Mouse (Mus musculus): ENCODE data around the gene Pip4k2c. TPM values are rescaled to one million over a fixed set of nuclear protein-coding genes. Genes with fewer than 3 reads are reported as not detected.
"Not testable (repeated sequence)": the region's sequence is repeated elsewhere in the genome, so short reads cannot be mapped to it uniquely, and the experiment has no call there.

Pip4k2c gene
- polyA plus RNA-seq, 1 experiment from 2014 or later: 21.0 TPM

- no peak within 1 kb of the TSS for H3K27ac ChIP-seq (ENCODE audit: low read depth)
- TF ChIP-seq CTCF (IDR thresholded peaks at IDR 0.05; ENCODE audit: low read depth): peak; percentile 77
- peaks cover 63% of the 10 kb centered on the region for H3K27me3 ChIP-seq (ENCODE audit: insufficient read depth, low read length)
These were observed 46.6 kb downstream of the Pip4k2c start, which contains the start of gene B4galnt1 for GRCm38 (mm10) chr10:127164631-127165353. Gene B4galnt1 (plus strand): TSS chr10:127165225.

GRCm38 (mm10) chr10:127164190-127164589 is 47.2 kb downstream of the Pip4k2c start:
- no peak overlapping the region for H3K9ac ChIP-seq
- no peaks in the 10 kb centered on the region for H3K9me3 ChIP-seq (ENCODE audit: low read depth, low read length)
- H3K27ac ChIP-seq (ENCODE audit: low read depth): no peak overlapping the region
- ATAC-seq (ENCODE audit: insufficient read depth) (no peak), DNase-seq (no peak)
- no peak overlapping the region; the same call in 1 of the 2 replicates for H3K4me2 ChIP-seq
- TF ChIP-seq CTCF (IDR thresholded peaks at IDR 0.05; ENCODE audit: low read depth): no peak
- H3K27me3 ChIP-seq (ENCODE audit: insufficient read depth, low read length): peaks cover 57% of the 10 kb centered on the region
- WGBS: 91% methylated on average over 4 of the region's 4 CpGs
- no peak overlapping the region for H3K4me3 ChIP-seq (ENCODE audit: low read depth, low read length)
- H3K36me3 ChIP-seq (ENCODE audit: insufficient read depth): no peaks in the 10 kb centered on the region
- H3K4me1 ChIP-seq (ENCODE audit: insufficient read depth): peaks cover 6% of the 10 kb centered on the region; the same call in 1 of the 2 replicates

More at GRCm38 (mm10) chr10:127164631-127165353, 46.6 kb downstream of the Pip4k2c start, which contains the start of gene B4galnt1:
- H3K9ac ChIP-seq: peak within 1 kb of the TSS; percentile 63
- H3K36me3 ChIP-seq (ENCODE audit: insufficient read depth): no peaks in the 10 kb centered on the region
- peak within 1 kb of the TSS; percentile 100 for H3K4me2 ChIP-seq
- peak within 1 kb of the TSS; percentile 62 for H3K4me3 ChIP-seq (ENCODE audit: low read depth, low read length)
- H3K9me3 ChIP-seq (ENCODE audit: low read depth, low read length): no peaks in the 10 kb centered on the region
- peaks cover 6% of the 10 kb centered on the region; the same call in 1 of the 2 replicates for H3K4me1 ChIP-seq (ENCODE audit: insufficient read depth)
- ATAC-seq (ENCODE audit: insufficient read depth) (peak; percentile 89), DNase-seq (peak; percentile 91)
- WGBS: 3% methylated on average over 52 of the region's 52 CpGs

GRCm38 (mm10) chr10:127162771-127163261 is 48.6 kb downstream of the Pip4k2c start:
- H3K4me3 ChIP-seq (ENCODE audit: low read depth, low read length); H3K36me3 ChIP-seq (ENCODE audit: insufficient read depth); H3K4me1 ChIP-seq (ENCODE audit: insufficient read depth); H3K9ac ChIP-seq; DNase-seq; H3K27ac ChIP-seq (ENCODE audit: low read depth); ATAC-seq (ENCODE audit: insufficient read depth); H3K4me2 ChIP-seq; H3K9me3 ChIP-seq (ENCODE audit: low read depth, low read length): not testable (repeated sequence)
- H3K27me3 ChIP-seq (ENCODE audit: insufficient read depth, low read length): peaks cover 44% of the 10 kb centered on the region
- WGBS: 45% methylated on average over 7 of the region's 7 CpGs

- Histone ChIP-seq H3K9me3 (ENCODE audit: low read depth, low read length) (no peaks in the 10 kb centered on the region), H3K9ac (no peak overlapping the region), H3K27me3 (ENCODE audit: insufficient read depth, low read length) (peaks cover 23% of the 10 kb centered on the region), H3K4me3 (ENCODE audit: low read depth, low read length) (no peak overlapping the region), H3K27ac (ENCODE audit: low read depth) (no peak overlapping the region), H3K36me3 (ENCODE audit: insufficient read depth) (no peaks in the 10 kb centered on the region), H3K4me1 (ENCODE audit: insufficient read depth) (peaks cover 3% of the 10 kb centered on the region; the same call in 1 of the 2 replicates), H3K4me2 (no peak overlapping the region)
- DNase-seq (no peak), ATAC-seq (ENCODE audit: insufficient read depth) (no peak)
- WGBS: 62% methylated on average over 3 of the region's 3 CpGs
- TF ChIP-seq CTCF (IDR thresholded peaks at IDR 0.05; ENCODE audit: low read depth): no peak
These were observed 50.7 kb downstream of the Pip4k2c start for GRCm38 (mm10) chr10:127160728-127161127.

- no peak overlapping the region for H3K27ac ChIP-seq (ENCODE audit: low read depth)
- H3K27me3 ChIP-seq (ENCODE audit: insufficient read depth, low read length): peaks cover 17% of the 10 kb centered on the region
- DNase-seq: no peak
- TF ChIP-seq CTCF (IDR thresholded peaks at IDR 0.05; ENCODE audit: low read depth): no peak
- WGBS: 71% methylated on average over 9 of the region's 9 CpGs
- no peak for ATAC-seq (ENCODE audit: insufficient read depth)
- H3K4me3 ChIP-seq (ENCODE audit: low read depth, low read length): no peak overlapping the region
- no peak overlapping the region for H3K4me2 ChIP-seq
- H3K9me3 ChIP-seq (ENCODE audit: low read depth, low read length): no peaks in the 10 kb centered on the region
- no peaks in the 10 kb centered on the region for H3K36me3 ChIP-seq (ENCODE audit: insufficient read depth)
- no peaks in the 10 kb centered on the region; the same call in 1 of the 2 replicates for H3K4me1 ChIP-seq (ENCODE audit: insufficient read depth)
- no peak overlapping the region for H3K9ac ChIP-seq
These were observed 51.3 kb downstream of the Pip4k2c start for GRCm38 (mm10) chr10:127160081-127160480.

- no peak for TF ChIP-seq CTCF (IDR thresholded peaks at IDR 0.05; ENCODE audit: low read depth)
- Histone ChIP-seq H3K4me1 (ENCODE audit: insufficient read depth) (no peaks in the 10 kb centered on the region), H3K4me3 (ENCODE audit: low read depth, low read length) (no peak overlapping the region), H3K9me3 (ENCODE audit: low read depth, low read length) (no peaks in the 10 kb centered on the region), H3K27ac (ENCODE audit: low read depth) (no peak overlapping the region), H3K27me3 (ENCODE audit: insufficient read depth, low read length) (peaks cover 1% of the 10 kb centered on the region; the same call in 1 of the 2 replicates), H3K4me2 (no peak overlapping the region), H3K9ac (no peak overlapping the region), H3K36me3 (ENCODE audit: insufficient read depth) (no peaks in the 10 kb centered on the region)
- ATAC-seq (ENCODE audit: insufficient read depth) (no peak), DNase-seq (no peak)
- 49% methylated on average over 3 of the region's 3 CpGs for WGBS
These were observed 52.9 kb downstream of the Pip4k2c start for GRCm38 (mm10) chr10:127158471-127158870.

- Histone ChIP-seq H3K9me3 (ENCODE audit: low read depth, low read length) (no peaks in the 10 kb centered on the region), H3K4me2 (no peak overlapping the region), H3K27me3 (ENCODE audit: insufficient read depth, low read length) (no peaks in the 10 kb centered on the region), H3K4me1 (ENCODE audit: insufficient read depth) (no peaks in the 10 kb centered on the region), H3K36me3 (ENCODE audit: insufficient read depth) (no peaks in the 10 kb centered on the region), H3K9ac (no peak overlapping the region), H3K4me3 (ENCODE audit: low read depth, low read length) (no peak overlapping the region), H3K27ac (ENCODE audit: low read depth) (no peak overlapping the region)
- no peak for ATAC-seq (ENCODE audit: insufficient read depth)
- no peak for DNase-seq
- WGBS: 39% methylated on average over 1 of the region's 1 CpGs
- no peak for TF ChIP-seq CTCF (IDR thresholded peaks at IDR 0.05; ENCODE audit: low read depth)
These were observed 54.9 kb downstream of the Pip4k2c start for GRCm38 (mm10) chr10:127156511-127156910.
